Mouse (Mus musculus) lung, postnatal 0 days (tissue): ENCODE results near the gene Cdkl1.

Experiments
- CTCF ChIP-seq: IDR thresholded peaks from 2 replicates; pipeline ENCODE4 v1.5.1; 2016; ENCODE audit warnings: antibody characterized with exemption, mild to moderate bottlenecking
- EP300 ChIP-seq: IDR thresholded peaks from 2 replicates; pipeline ENCODE4 v1.6.1; 2016; ENCODE audit warnings: antibody characterized with exemption, mild to moderate bottlenecking, control low read depth

DNA sequence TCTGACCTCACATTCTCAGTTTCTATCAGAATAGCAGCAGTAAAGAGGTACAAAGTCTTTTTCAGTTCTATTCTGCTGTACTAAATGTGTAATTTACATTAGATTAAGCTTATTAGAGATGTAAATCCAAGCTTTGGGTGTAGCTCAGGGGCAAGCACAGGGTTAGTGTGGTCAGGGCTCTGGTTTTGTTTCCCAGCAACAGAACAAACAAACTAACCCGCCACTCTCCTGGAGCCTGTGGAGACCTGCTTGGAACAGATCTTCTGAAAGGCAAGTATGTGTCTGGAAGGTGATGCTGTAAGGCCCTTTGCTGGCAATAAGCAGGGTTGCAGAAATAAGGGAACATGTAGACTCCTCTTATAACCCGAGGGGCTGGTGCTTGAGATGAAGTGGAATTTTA is 37.1 kb upstream of the Cdkl1 start:
- no peak for TF ChIP-seq CTCF
- no peak for TF ChIP-seq EP300
